Mouse (Mus musculus) ZHBTc4 (cell line): ENCODE results near the gene Chd2.

Experiments
- DNase-seq: peaks from one replicate; pipeline ENCODE4 v3.0.0-alpha.2; 2011; ENCODE audit warnings: low read depth, low spot score

Chd2 gene

DNA sequence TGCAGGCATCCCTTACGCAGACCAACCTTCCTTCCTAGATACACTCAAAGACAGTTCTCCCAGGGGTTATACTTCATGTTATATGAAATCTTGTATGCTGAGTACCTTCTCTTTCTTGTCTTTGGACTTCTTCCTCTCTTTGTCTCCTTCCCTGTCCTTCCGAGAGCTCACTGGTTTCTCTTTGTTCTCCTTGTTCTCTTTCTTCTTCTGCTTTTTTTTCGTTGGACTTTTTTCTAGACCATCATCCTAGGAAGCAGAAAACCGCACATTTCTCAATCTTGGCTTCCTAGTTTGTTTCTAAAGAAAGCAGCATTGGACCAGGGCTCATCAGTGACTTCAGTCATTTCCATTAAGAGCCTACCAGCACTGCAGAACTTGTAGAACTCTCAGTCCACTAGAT lies 90.0 kb downstream of the Chd2 start:
- DNase-seq = no peak

DNA sequence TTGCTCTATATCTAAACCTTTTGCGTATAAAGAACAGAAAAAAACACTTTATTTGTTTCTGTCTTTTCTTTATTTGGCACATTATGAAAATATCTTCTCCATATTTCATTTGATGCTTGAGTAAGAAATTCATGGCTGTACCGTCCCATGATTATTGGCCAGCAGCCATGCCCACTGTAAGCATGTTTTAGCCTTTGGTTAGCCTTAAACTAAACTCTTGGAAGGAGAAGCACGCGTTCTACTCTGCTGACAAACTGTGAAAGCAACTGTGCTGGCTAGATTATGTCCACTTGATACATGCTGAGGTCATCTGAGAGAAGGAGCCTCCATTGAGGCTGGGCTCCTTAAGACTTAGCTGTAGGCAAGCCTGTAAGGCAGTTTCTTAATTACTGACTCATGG lies 99.4 kb downstream of the Chd2 start:
- DNase-seq = no peak

GRCm38 (mm10) chr7:73441802-73442201 lies 99.8 kb downstream of the Chd2 start:
- DNase-seq = no peak

DNA sequence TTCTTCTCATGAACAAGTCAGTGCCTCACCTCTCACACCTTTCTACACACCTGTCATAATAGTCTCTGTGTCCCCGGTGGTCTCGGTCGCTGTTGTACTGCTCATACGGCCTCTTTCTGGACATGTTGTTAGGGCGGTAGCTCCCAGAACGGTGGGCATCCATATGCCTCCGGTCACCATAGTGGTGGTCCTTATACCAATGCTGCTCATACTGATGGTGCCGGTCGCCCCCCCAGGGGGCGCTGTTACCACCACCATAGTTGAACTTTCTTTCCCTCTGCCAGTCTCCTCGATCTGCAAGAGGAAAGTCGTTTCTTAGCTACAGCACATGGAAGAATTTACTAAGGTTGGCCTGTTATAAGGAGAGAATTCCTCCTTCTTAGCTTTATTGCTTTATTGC lies 105.9 kb downstream of the Chd2 start:
- peak; percentile 63 for DNase-seq

- DNase-seq = no peak
Observed at GRCm38 (mm10) chr7:73434336-73434677, 107.3 kb downstream of the Chd2 start.

DNA sequence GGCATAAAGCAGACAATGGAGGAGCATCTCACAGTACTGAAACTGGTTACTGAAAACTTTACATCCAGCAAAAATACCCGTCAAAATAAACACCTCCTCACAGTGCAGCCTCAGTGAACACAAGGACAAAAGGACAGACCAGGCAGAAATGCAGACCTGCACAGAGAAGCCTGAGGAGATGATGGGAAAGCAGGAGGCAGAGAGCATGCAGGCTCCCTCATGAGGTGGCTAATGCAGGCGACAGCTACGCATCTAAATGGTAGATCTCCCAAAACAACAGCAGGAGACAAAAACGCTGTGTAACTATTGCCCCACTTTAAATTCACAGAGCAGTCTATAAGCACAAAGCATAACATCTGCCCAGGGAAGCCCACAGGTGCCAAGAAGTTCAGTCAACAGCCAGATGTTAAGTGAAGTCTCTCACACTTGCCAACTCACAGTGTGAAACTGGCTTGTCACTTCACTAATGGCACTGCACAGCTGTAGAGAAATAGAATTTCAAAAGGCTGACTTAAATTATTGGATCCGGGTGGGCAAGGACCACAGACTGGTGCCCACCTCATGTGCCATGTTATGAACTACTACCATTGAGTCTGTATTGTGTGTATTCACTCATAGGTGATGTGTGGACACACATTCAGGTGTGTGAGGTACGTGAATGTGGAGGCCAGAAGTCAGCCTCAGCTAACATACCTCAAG lies 107.8 kb downstream of the Chd2 start:
- no peak for DNase-seq

- no peak for DNase-seq
Observed at GRCm38 (mm10) chr7:73428525-73428924, 113.1 kb downstream of the Chd2 start.

DNA sequence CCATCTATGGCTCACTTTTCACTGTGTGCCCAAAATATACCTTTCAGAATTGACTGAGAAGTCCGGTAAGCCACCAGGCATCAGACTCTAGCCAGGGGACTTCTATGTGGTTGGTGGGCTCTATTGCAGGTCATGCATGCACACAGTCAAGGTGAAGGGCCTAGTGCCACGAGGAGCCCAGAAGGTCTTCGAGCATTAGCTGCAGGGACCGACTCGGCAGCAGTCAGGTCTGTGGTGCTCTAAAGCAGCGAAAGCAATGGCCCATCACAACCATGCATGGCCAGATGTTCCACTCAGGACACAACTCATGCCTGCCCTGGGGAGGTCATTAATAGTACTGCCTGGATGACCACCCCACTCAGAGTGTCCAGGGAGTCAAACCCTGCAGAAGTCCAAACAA lies 113.8 kb downstream of the Chd2 start:
- DNase-seq = no peak

DNA sequence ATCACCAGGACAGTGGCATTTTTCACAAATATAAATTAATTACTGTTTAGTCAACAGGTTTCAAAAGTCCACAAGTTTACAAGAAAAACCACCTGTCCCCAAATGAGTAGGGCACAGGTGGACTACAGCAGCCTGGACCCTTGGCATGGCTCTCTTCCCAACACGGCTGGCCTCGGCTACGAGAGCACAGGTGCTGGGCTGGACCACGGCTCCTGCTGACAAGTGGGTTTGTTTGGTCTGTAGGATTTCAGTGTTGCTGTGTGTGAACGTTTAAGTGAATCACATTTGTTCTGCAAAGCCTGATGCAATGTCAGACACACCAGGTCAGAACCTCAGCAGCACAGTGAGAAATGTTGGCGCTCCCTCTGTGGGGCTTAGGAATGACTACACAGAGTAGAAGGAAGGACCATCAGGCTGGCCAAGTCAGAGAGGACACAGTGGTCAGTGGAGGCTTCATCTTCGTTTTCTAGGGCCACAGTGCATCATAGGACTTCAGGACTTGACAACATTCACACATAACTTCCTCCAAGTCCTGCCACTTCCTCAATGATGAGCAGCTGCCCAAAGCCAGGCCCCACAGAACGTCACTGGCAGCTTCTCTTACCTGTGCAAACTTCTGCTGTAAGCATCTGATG lies 114.8 kb downstream of the Chd2 start:
- DNase-seq = no peak

GRCm38 (mm10) chr7:73426235-73426634 lies 115.4 kb downstream of the Chd2 start:
- DNase-seq = no peak

DNA sequence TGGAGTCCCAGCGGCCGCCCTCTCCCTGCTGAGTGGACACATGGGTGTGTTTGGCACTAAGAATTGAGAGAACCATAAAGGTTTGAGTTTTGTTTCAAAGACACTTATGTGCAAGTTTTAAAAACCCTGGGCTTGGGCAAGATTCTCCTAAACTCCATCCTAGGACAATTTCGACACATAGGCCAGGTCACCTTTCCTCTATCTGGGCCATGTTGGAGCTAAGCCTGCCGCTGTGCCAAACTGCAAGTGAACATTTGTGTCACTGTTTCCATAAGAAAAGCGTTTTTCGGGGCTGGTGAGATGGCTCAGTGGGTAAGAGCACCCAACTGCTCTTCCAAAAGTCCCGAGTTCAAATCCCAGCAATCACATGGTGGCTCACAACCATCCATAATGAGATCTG lies 116.2 kb downstream of the Chd2 start:
- DNase-seq = no peak

DNA sequence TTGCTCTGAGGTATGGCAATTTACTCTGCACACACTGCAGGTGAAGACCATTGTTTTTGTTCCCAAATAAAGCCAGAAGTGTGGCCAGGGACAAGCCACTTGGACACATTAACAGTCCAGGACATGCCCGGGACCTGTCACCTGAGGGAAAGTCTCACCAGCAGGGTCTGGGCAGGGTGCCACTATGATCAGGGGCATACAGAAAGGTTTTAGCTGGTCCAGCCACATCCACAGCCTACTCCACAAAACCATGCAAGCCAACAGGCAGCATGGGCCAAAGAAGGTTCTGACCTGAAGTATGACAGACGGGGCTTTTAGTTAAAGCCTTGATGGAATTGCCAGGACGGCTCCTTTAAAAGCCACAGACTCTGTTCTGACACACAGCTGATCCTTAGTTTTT lies 116.9 kb downstream of the Chd2 start:
- DNase-seq = no peak

GRCm38 (mm10) chr7:73424243-73424642 lies 117.4 kb downstream of the Chd2 start:
- no peak for DNase-seq

GRCm38 (mm10) chr7:73423236-73423635 lies 118.4 kb downstream of the Chd2 start:
- no peak for DNase-seq

DNA sequence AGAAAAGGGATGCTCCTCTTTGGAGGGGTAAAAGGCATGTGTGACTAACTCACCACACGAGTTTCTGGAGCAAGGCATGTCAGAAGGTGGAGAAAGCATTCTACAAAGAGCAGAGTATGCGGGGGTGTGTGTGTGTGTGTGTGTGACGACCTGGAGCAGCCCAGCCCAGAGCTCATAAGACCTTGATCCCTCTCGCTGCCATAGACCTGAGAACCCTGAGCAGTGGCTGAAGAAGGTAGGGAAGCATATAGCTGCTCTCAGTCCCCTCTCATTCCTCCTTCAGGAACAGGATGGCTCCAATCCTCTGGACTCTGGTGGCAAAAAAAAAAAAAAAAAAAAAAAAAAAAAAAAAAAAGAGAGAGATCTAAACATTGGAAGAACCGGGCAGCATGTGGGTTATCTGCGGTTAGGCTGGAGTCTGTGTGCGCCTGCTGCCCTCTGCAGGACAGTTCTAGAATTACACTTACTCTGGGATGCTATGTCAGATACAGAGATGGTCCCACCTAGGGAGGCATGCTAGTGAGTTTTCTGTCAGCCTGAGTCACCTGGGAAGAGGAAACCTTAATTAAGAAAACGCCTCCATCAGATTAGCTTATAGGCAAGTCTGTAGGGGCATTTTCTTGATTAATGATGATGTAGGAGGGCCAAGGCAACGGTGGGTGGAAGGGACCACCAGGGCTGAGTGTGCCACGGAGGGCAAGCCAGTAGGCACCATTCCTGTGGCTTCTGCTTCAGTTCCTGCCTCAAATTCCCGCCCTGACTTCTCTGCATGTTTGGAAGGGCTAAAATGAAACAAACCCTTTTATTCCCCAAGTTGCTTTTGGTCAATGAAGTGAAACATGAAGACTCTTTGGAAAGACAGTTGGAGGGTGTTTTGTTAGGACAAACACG lies 119.2 kb downstream of the Chd2 start:
- DNase-seq = peak; percentile 84

- DNase-seq = no peak
Observed at GRCm38 (mm10) chr7:73421278-73422015, 120.2 kb downstream of the Chd2 start.

DNA sequence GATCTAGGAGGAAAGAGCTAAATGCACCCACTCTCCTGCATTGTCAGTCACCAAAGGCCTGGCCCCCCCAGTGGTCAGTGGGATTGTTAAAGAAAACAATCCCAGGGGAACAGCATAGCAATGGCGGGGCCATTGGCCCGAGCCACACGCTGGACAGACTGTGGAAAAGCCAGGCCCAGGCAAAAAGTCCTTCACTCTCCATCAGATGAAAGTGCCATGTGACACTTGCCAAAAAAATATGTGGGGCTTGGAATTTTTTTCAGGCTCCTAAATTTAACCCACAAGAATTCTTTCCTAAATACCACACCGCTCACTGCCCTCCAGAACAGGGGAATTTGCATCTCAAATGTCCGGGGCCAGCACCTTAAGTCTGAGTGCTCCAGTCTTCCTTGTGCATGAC lies 120.8 kb downstream of the Chd2 start:
- no peak for DNase-seq

GRCm38 (mm10) chr7:73419375-73419774 lies 122.3 kb downstream of the Chd2 start:
- peak; percentile 72 for DNase-seq

DNA sequence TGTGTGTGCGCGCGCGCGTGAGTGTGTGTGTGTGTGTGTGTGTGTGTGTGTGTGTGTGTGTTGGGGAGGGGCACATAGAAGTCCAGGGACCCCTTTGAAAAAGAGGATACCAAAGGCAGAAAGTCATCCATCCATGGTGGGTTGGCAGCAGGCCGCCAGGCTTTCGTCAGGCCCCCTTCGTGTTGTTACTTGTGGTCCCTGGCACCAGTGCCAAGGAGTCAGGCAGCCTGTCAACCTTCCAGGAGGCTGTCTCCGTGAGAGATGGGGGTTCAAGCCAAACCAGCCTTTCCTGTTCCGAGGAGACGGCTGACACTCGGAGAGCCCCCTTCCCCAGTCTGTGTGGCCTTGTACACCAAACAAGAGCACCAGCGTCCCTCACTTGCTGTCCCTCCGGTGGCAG lies 127.4 kb downstream of the Chd2 start:
- no peak for DNase-seq

- no peak for DNase-seq
Observed at GRCm38 (mm10) chr7:73412419-73412818, 129.2 kb downstream of the Chd2 start.

- DNase-seq = no peak
Observed at GRCm38 (mm10) chr7:73411986-73412385, 129.6 kb downstream of the Chd2 start.

GRCm38 (mm10) chr7:73411523-73411922 lies 130.1 kb downstream of the Chd2 start:
- peak; percentile 37 for DNase-seq
